Mouse (Mus musculus) cerebellum, postnatal 10 days (tissue): ENCODE results near the gene Ric8a.

Source experiments
- DNase-seq, 2 experiments: peaks; one replicate each; pipeline ENCODE4 v3.0.0; 2021; ENCODE audit warnings: mixed read lengths in 2 of 2

The Ric8a gene

GRCm38 (mm10) chr7:140856785-140857549, at the start of gene Ric8a:
Gene Ric8a, plus strand, starts transcription at chr7:140856957.
- peak; percentile 91 to 93 for DNase-seq

GRCm38 (mm10) chr7:140810496-140810895, 46.3 kb upstream of the Ric8a start:
- no peak for DNase-seq

- peak in 1 of 2 experiments; percentile 35 for DNase-seq
Measured at GRCm38 (mm10) chr7:140811714-140812113, 45.0 kb upstream of the Ric8a start.

- no peak for DNase-seq
Measured at GRCm38 (mm10) chr7:140812850-140813249, 43.9 kb upstream of the Ric8a start.

- DNase-seq = peak; percentile 43 to 50
Measured at GRCm38 (mm10) chr7:140820173-140820572, 36.6 kb upstream of the Ric8a start.

GRCm38 (mm10) chr7:140821305-140821652, 35.5 kb upstream of the Ric8a start:
- peak; percentile 14 to 39 for DNase-seq

- peak; percentile 91 to 96 for DNase-seq
Measured at GRCm38 (mm10) chr7:140821653-140822329, 35.0 kb upstream of the Ric8a start, which contains the start of gene Zfp941. Gene Zfp941, minus strand, starts transcription at chr7:140822178.

- no peak for DNase-seq
Measured at GRCm38 (mm10) chr7:140822731-140823130, 34.0 kb upstream of the Ric8a start.

GRCm38 (mm10) chr7:140828171-140828881, 28.4 kb upstream of the Ric8a start:
- peak; percentile 73 to 80 for DNase-seq

- DNase-seq = no peak
Measured at GRCm38 (mm10) chr7:140831447-140831846, 25.3 kb upstream of the Ric8a start.

GRCm38 (mm10) chr7:140833341-140833740, 23.4 kb upstream of the Ric8a start:
- no peak for DNase-seq

- peak in 1 of 2 experiments; percentile 35 for DNase-seq
Measured at GRCm38 (mm10) chr7:140834968-140835757, 21.6 kb upstream of the Ric8a start, which contains the start of gene Urah. Gene Urah, plus strand, starts transcription at chr7:140835018.

GRCm38 (mm10) chr7:140835758-140836087, 21.0 kb upstream of the Ric8a start:
- DNase-seq = no peak

- no peak for DNase-seq
Measured at GRCm38 (mm10) chr7:140836243-140837115, 20.3 kb upstream of the Ric8a start.

GRCm38 (mm10) chr7:140839556-140839955, 17.2 kb upstream of the Ric8a start:
- DNase-seq = no peak

- no peak for DNase-seq
Measured at GRCm38 (mm10) chr7:140840750-140841735, 15.7 kb upstream of the Ric8a start.

GRCm38 (mm10) chr7:140843806-140844205, 13.0 kb upstream of the Ric8a start:
- DNase-seq = no peak

GRCm38 (mm10) chr7:140844905-140845665, 11.7 kb upstream of the Ric8a start, which contains the start of gene Scgb1c1:
Gene Scgb1c1, plus strand, starts transcription at chr7:140845547.
- DNase-seq = peak; percentile 96 to 99

- no peak for DNase-seq
Measured at GRCm38 (mm10) chr7:140845683-140846082, 11.1 kb upstream of the Ric8a start.
